Mouse (Mus musculus) brain, embryonic 14.5 days (tissue): ENCODE data around the gene Gm42372.

ENCODE experiments used
- CTCF ChIP-seq: fragments of 200-500 bp; IDR thresholded peaks from 2 replicates; pipeline ENCODE4 v1.5.1; 2012; ENCODE audit warnings: inconsistent platforms, mild to moderate bottlenecking, moderate library complexity, borderline replicate concordance; ENCODE audit not compliant: insufficient read depth, insufficient read length; ENCODE audit errors: extremely low read depth
- POLR2A ChIP-seq: fragments of 200-500 bp; IDR thresholded peaks from 2 replicates; pipeline ENCODE4 v1.6.1; 2012; ENCODE audit warnings: mild to moderate bottlenecking, inconsistent platforms, borderline replicate concordance; ENCODE audit not compliant: poor library complexity, insufficient read depth, insufficient read length, severe bottlenecking; ENCODE audit errors: extremely low read depth

GRCm38 (mm10) chr7:16987541-16988149 lies 4.8 kb downstream of the Gm42372 start:
- TF ChIP-seq CTCF (no peak), POLR2A (no peak)
